Mouse (Mus musculus) urinary bladder, adult 2 months (tissue): ENCODE measurements around the gene Ephx1. TPM values are rescaled to one million over a fixed set of nuclear protein-coding genes. Genes with fewer than 3 reads are reported as not detected.
"Not testable (repeated sequence)": the region's sequence is repeated elsewhere in the genome, so short reads cannot be mapped to it uniquely, and the experiment has no call there.

Experiments used
- DNase-seq: peaks from one replicate; pipeline ENCODE4 v3.0.0; 2022; ENCODE audit warnings: low spot score
- polyA plus RNA-seq: library from polyadenylated mRNA; depleted of rRNA; stranded (reverse); fragments of >200 nt; gene quantifications from 2 replicates; pipeline ENCODE4 v1.2.3, GENCODE M21; 2012

Gene Ephx1
- polyA plus RNA-seq, 1 experiment = 159 TPM

DNA sequence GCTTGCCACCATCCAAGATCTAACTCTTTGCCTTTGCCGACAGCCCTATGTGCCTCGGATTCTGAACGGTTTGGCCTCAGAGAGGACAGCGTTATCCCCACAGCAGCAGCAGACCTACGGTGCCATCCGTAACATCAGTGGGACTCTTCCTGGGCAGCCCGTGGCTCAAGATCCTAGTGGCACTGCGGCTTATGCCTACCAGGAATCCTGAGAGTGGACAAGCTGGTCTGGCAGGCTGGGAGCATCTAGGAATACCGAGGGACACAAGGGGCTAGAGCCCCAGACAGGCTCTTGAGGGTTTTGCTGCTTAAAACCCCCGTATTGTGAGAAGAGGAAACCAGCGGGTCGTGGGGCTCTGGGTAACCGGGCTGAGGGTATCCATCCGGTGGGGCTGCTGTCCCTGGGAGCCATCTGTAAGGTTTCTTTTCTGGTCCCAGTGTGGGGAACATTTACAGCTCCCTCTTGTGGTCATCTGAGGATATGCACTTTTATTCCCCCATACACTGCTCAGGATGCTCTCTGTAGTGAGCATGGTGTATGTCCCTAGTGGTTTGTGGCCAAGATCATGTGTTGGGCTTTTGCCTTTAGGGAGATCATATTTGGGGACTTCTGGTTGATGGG lies 46.5 kb downstream of the Ephx1 start:
- DNase-seq = no peak

DNA sequence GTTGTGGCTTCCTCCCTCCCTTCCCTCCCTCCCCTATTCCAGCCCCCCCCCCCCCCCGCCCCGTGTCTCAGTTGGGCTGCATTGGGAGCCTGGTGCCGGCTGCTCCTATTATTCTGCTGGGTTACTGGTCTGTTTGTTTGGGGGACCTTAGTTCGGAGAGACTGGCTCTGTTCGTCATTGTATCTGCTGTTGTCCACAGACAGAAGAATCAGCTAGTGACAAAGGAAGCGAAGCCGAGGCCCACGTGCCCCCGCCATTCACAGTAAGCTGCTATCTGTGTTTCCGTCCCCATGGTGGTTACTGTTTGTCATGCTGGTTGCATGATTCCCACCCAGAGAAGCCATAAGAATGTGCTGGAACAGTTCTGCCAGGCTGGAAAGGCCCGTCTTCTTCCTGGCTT lies 47.8 kb downstream of the Ephx1 start:
- DNase-seq = no peak

DNA sequence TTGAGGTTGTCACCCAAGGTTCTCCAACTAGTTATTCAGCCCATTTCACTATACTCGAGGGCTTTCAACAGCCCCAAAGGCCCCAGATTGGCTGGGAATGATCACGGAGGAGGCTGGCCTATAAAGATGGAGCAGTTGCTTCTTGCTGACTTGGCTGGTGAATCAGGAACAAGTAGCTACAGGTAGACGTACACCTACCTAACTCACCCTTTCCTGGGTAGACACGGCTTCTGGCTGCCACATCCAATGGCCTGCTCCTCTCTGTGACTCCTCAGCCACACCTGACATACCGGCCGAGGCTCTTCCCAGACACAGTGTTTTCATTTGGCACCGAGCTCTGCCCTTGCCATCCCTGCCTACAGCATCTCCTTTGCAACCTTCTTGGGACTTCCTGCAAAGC lies 53.4 kb downstream of the Ephx1 start:
- no peak for DNase-seq

DNA sequence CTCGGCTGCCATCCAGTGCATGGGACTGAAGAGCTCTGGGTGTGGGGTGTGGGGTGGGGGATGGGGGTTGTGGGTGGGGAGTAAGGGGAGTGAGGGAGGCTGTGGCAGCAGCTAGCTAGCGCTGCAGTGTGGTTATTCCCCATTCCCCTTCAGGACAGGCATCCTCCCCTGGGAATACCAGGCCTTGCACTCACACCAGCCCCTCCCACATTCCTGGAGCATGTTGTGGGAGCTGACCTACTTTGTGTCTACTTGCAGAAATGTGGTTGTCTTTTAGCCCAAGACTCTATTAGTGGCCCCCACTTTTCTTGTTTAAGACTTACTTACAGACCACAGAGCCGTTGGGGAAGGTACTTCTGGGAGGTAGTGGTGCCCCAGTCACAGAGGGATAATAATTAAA lies 54.2 kb downstream of the Ephx1 start:
- DNase-seq = no peak

DNA sequence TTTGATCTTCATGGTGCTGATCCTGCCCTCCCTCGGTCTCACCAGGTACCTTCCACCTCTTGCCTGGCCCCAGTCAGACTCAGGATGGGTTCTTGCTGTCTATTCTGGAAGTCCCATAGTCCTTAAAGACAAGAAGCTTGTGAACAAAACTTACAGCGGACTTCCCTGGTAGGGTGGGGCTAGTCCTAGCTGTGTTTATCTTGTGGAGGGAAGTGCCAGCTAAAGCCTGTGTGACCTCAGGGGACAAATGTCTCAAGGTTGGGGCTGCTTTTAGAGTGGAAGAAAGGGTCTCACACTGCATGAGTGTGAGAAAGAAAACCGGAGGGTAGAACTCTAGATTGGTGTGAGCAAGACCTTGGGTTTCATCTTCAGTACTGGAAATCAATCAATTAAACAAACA lies 54.9 kb downstream of the Ephx1 start:
- no peak for DNase-seq

DNA sequence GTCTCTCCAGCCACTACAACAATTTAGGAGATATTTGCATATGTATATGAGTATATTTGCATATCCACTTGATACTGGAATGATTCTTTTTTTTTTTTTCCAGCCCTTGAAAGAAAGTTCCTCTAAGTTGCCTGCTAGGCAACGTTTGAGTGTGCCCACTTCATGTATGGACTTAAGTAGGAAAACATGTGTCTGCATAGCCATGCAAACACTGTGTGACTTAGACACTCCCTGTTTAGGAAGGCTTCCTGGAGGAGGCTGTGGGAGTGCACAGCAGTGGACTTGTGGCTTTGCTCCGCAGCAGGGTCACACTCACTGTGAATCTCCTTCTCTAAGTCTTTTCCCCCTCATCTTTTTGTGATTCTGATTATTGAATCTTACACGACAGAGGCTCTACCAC lies 61.9 kb downstream of the Ephx1 start:
- DNase-seq = no peak

DNA sequence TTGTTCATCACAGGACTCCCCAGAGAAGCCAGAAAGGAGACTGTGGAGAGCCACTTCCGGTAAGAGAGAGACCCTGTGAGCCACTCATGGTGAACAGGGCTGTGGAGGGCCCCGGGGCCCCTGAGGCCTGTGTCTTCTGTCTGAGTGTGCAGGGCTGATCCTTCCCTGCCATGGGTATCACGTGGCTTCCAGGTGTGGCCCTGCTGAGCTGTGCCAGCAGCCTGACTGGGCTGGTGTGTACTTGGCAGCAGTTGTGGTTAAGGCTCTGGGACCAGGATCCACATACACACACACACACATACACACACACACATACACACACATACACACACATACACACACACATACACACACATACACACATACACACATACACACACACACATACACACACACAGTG lies 62.7 kb downstream of the Ephx1 start:
- no peak for DNase-seq

DNA sequence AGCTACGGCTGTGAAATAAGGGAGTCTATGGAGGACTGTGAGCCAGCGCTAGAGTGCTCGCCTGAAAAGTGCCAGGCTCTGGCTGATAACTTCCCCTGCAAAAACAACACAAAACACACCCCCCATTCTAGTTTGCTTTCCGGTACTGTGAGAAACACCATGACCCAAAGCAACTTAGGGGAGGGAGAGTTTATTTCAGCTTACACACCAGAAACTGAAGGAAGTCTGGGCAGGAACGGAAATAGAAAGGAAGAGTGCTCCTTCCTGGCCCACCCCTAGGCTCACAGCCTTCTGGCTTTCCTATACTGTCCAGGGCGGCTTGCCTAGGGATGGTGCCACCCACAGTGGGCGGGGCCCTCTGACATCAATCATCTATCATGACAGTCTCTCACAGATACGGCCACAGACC lies 63.7 kb downstream of the Ephx1 start:
- DNase-seq = no peak

DNA sequence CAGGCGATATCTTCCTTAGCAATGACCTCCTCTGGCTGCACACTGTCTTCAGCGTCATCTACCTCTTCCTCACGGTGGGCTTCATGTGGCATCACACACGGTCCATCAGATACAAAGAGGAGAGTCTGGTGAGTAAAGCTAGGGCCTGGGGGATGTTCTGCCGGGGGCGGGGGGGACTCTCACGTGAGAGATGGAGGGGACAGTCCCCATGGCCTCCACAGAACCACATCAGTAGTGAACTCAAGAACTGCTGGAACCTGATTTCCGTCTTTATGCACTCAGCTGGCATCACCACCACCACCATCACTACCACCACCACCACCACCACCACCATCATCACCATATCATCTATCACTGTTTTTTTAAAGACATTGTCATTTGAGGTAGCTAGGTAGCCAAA lies 64.3 kb downstream of the Ephx1 start:
- DNase-seq = no peak

DNA sequence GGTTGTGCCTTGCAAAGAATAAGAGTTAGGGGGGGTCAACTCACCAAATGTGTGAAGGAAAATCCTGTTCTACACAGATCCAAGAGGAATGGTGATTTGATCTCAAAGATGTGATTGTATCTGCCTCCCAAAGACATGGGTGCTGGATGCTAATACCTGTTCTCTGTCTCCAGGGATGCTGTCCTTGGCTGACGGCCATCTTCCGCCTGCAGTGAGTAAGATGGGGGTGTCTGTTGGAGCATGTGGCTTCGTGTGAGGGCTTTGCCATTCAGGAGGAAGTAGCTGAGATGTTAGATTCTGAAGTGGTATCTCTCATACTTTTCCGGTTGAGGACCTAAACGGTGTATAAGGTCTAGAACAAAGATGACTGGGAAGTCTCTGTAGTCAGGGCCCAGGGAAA lies 67.9 kb downstream of the Ephx1 start:
- DNase-seq = no peak

DNA sequence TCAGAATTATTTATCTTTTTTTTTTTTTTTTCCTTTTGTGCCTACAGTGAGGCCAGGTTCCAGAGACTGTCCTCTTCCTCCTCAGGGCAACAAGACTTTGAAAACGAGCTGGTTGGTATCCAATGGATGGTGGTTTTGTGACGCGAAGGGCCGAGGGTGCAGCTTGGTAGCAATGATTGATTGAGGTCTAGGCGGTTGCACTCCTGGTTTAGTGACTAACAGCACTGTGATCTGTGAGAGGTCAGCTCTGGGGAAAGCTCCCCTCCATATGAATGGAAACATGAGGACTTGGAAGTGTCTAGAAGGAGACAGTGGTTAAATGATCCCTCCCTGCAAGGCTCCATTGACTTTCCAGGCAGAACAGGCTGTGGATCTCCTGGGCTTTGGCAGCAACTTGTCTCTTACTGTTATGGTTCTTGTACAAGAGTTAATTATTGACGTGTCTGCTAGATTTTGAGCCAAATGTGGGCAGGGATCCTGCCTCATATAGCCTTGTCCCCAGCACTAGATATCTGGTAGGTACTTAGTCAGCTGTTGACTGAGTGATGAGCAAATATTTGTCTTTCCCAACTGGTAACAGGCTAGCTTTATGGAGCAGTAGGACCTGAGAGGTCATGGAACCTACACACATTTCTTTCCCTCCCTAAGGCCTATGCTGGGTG lies 68.5 kb downstream of the Ephx1 start:
- DNase-seq = no peak

DNA sequence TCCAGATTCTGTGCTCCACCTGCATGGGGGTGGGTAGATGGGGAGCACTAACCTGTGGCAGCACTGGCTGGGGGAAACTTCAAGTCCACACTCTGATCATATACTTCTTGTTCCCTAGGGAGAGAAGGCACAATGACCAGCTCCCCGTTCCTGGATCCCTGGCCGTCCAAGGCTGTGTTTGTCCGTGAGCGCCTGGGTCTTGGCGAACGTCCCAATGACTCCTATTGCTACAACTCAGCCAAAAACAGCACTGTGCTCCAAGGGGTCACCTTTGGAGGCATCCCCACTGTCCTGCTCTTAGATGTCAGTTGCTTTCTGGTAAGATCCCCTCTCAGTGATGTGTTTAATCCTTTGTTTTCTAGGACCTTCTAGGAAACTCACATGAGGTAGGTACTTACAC lies 74.3 kb downstream of the Ephx1 start:
- DNase-seq = no peak

DNA sequence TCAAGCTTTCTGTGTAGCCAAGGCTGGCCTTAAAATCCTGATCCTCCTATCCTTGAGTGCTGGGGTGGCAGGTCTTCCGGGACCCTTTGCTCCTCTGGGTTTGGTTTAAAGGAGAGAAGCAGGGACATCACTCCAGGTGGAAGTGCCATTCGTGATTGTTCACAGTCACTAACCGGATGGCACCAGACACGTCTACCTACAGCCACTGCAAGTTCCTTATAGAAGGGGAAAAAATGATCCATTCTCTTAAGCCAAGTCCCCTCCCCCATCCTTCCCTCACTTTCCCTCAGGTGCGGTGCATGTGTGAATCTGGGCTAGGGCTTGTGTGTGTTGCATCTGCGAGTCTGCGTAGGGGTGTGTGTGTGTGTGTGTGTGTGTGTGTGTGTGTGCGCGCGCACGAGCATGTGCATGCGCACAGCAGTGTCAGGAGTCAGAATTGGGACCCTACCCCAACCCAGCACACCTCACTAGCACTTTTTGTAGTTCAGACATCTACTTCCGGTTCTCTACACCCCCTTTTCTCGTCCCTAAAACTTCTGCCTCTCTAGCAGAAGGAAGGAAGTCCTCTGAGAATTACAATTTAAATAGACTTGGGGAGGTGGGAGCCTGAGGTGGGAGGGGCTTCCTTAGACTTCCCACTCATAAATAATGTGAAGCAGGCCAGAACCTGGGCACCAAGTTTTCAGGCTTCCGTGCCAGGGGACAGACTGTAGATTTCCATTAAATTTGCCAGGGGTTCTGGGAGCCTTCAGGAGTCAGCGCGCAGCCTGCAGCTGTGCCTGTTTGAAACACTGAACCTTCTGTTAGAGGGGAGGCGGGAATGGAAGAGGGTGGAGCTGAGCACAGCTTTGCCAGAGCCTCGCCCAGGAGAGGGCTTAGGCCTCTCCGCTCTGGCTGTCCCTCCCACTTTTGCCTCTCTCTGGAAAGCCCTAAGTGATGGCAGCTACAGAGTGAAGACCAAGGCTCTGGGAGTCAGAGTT lies 75.4 kb downstream of the Ephx1 start:
- no peak for DNase-seq

DNA sequence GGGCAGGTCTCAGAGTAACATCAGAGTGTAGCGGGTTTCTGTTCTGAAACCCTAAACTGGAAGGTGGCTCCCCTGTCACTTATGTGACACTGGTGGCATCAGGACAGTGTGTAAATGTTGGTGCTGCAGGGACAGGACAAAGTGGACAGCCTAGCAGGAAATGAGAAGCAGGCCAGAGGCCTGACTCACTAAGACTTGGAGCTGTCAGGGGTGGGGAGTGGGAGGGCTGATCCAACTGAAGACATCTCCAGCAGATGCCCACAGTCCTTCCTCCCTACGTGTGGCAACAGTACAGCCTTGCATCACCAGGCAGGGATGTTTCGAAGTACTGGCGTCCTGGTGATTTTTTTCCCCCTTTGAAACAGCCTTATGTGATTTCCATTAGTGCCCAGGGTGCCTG lies 76.2 kb downstream of the Ephx1 start:
- no peak for DNase-seq

DNA sequence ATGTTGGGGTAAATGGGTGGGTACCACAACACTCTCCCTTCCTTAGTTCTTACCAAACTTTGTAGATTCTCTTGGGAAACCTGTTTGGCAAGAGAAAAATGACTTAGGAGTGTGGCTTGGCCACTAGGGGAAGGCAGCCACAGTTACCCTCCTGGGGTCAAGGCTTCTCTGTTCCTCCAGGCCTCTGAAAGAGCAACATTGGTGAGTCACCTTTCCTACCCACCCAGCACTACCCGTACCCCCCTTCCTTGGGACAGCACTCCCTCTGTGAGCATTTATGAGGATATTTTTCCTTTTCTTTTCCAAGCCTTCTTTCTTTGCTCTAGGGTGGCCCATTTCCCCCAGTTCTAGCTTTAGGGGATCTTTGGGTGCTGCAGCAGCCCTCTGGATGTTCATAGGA lies 76.8 kb downstream of the Ephx1 start:
- DNase-seq = no peak

DNA sequence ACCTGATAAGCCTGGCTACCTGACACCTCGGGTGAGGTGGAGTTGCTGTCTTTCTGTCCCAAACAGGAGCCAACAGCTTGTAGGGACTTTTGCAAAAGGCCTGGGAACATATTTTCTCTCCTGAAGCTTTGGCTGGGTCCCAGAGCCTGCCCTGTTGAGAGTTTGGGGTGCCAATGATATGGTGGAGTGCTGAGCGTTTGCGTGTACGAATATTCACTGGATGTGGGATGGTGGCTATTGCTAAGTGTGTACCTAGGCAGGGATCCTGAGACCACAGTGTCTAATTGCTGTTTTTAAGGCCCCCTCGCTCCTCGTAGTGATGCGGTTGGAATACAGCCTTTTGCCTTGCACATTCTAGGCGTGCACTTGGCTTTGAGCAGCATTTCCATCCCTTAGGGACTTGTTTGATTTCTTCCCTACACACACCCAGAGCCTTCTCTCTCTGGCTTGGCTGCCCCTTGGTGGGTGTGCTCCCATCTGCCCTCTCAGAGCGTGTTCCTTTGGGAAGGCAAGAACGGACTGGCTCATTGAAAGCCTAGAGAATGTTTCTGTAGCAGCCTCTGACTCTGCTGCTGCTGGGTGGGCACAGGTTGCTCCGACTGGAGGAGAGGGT lies 77.6 kb downstream of the Ephx1 start:
- DNase-seq = no peak

DNA sequence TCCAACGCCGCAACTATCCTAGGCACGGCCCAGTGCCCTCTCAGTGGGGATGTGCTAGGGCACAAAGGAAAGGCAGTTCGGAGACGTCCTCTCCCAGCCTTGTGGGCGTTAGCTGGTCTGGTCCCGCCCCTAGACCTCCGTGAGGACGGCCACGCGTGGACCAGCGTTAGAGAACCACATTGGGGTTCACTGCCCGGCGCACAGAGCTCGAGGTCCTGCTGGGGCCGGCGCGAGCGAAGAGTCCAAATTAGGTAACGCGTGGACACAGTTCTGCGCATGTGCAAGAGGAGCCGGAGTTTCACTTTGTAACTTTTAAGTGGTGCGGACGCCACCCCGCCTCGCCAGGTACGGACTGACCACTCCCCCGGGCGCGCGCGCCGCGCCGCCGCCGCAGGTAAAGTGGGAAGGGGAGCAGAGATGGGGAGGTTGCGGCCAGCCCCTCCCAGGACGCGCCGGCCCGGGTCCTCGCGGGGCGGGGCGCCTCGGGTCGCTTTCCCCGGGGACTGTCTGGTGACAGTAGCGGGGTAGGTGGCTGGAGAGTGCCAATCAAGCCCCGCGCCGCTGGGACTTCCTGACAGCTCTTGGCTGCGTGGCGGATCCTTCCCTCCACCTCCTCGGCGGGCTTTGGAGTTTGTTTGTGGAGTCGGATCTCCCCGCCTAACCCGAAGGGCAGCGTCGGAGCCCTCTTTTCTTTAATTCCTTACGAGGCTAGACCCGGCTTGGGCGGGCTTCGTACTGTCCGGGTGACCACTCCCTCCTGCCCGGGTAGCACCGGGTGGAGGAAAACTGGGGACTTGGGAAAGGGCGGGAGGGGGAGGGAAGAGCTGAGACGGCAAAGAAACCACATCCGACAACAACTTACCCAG lies 78.3 kb downstream of the Ephx1 start, which contains the start of gene Tmem63a:
TSS of gene Tmem63a (plus strand) at position 179 of the 866 bp plus-strand sequence.
- peak; percentile 79 for DNase-seq

DNA sequence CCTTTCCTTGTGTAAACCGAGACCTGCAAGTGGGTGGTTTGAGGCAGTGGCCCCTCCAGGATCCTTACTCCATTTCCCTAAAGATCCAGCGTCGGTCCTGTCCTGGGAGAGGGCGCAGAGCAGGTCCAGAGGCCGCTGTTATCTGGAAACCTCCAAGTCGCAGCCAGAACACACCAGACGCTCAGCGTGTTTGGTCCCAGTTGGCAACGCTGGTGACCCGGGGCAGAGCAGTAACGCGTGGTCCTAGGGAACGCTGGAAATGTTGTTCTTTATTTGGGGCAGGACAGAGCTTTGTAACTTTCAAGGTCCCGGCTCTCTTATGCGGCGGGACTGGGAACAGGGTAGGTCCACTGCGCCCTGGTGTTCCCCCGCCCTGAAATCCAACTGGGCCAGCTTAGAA lies 79.0 kb downstream of the Ephx1 start:
- no peak for DNase-seq

DNA sequence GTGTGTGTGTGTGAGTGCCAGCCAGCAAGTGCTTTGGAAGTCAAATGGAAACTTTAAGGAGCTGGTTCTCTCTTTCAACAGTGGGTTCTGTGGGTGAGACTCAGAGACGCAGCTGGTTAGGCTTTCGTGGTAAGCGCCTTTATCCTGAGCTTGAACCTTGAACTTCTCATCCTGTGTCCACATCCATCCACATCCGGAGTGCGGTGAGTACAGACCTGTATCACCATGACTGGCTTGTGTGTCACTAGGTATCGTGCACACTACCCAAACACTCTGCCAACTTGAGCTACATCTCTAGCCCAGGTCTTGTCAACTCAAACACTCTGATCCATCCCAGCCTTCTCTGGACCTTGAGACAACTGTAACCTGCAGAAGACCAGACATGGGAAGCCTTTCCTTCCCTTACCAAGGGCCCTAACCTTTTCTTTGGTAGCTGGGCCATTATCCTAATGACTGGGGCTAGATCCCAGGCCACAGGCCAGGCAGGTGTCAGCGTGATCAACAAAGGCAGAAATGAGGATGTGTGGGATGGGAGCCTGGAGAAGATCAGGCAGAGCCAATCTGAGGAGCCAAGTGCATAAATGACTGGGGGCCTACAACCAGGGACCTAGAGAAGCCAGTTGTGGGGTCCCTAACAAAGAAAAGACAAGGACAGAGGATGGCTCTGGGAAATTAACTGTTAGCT lies 79.8 kb downstream of the Ephx1 start:
- no peak for DNase-seq

DNA sequence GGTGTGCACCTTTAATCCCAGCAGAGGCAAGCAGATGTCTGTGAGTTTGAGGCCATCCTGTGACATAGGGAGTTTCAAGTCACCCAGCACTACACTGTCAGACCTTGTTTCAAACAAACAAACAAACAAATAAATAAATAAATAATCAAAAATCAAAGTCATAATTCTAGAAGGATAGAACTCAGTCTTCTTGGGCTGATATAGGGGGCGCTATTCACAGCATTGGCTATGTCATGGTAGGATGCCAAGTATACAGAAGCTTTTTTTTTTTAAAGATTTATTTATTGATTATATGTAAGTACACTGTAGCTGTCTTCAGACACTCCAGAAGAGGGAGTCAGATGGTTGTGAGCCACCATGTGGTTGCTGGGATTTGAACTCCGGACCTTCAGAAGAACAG lies 81.9 kb downstream of the Ephx1 start:
- not testable (repeated sequence) for DNase-seq

DNA sequence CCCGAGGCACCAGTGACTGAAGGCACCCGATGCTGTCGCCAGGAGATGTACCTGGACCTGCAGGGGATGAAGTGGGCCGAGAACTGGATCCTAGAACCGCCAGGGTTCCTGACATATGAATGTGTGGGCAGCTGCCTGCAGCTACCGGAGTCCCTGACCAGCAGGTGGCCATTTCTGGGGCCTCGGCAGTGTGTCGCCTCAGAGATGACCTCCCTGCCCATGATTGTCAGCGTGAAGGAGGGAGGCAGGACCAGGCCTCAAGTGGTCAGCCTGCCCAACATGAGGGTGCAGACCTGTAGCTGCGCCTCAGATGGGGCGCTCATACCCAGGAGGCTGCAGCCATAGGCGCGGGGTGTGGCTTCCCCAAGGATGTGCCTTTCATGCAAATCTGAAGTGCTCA lies 83.1 kb downstream of the Ephx1 start:
- not testable (repeated sequence) for DNase-seq
